Mouse (Mus musculus) c-Kit-positive CD71-negative TER-119-negative erythroid progenitor cells, embryonic 14.5 days (primary cell): ENCODE data around the gene Ndufb4.
"Not testable (repeated sequence)": the region's sequence is repeated elsewhere in the genome, so short reads cannot be mapped to it uniquely, and the experiment has no call there.

Source experiments
- DNase-seq: peaks from one replicate; pipeline ENCODE4 v3.0.0-alpha.2; 2013; ENCODE audit warnings: low read depth

The Ndufb4 gene

GRCm38 (mm10) chr16:37677586-37677985, 23.3 kb upstream of the Ndufb4 start:
- DNase-seq: no peak

- DNase-seq: no peak
Measured at GRCm38 (mm10) chr16:37676677-37677072, 22.4 kb upstream of the Ndufb4 start.

- DNase-seq: no peak
Measured at GRCm38 (mm10) chr16:37676024-37676676, 21.9 kb upstream of the Ndufb4 start.

- no peak for DNase-seq
Measured at GRCm38 (mm10) chr16:37675326-37675725, 21.1 kb upstream of the Ndufb4 start.

- DNase-seq: no peak
Measured at GRCm38 (mm10) chr16:37670666-37671283, 16.5 kb upstream of the Ndufb4 start.

- DNase-seq: no peak
Measured at GRCm38 (mm10) chr16:37665394-37665935, 11.2 kb upstream of the Ndufb4 start.

GRCm38 (mm10) chr16:37663643-37664459, 9.6 kb upstream of the Ndufb4 start:
- DNase-seq: no peak

- no peak for DNase-seq
Measured at GRCm38 (mm10) chr16:37656796-37657195, 2.5 kb upstream of the Ndufb4 start.

- no peak for DNase-seq
Measured at GRCm38 (mm10) chr16:37655756-37656347, 1.6 kb upstream of the Ndufb4 start.

- DNase-seq: no peak
Measured at GRCm38 (mm10) chr16:37654831-37655455, 690 bp upstream of the Ndufb4 start.

- no peak for DNase-seq
Measured at GRCm38 (mm10) chr16:37653058-37653457, 1.2 kb downstream of the Ndufb4 start.

- DNase-seq: no peak
Measured at GRCm38 (mm10) chr16:37652654-37653053, 1.6 kb downstream of the Ndufb4 start.

- no peak for DNase-seq
Measured at GRCm38 (mm10) chr16:37651467-37651866, 2.8 kb downstream of the Ndufb4 start.

- no peak for DNase-seq
Measured at GRCm38 (mm10) chr16:37649068-37649467, 5.2 kb downstream of the Ndufb4 start.

GRCm38 (mm10) chr16:37647936-37648335, 6.3 kb downstream of the Ndufb4 start:
- no peak for DNase-seq

- no peak for DNase-seq
Measured at GRCm38 (mm10) chr16:37647067-37647466, 7.2 kb downstream of the Ndufb4 start.

GRCm38 (mm10) chr16:37645799-37646198, 8.5 kb downstream of the Ndufb4 start:
- DNase-seq: no peak

GRCm38 (mm10) chr16:37645211-37645610, 9.0 kb downstream of the Ndufb4 start:
- DNase-seq: no peak

GRCm38 (mm10) chr16:37644486-37644885, 9.8 kb downstream of the Ndufb4 start:
- DNase-seq: no peak

GRCm38 (mm10) chr16:37640522-37640921, 13.7 kb downstream of the Ndufb4 start:
- DNase-seq: not testable (repeated sequence)

GRCm38 (mm10) chr16:37637802-37638201, 16.5 kb downstream of the Ndufb4 start:
- DNase-seq: no peak

GRCm38 (mm10) chr16:37636107-37636506, 18.1 kb downstream of the Ndufb4 start:
- no peak for DNase-seq
